Mouse (Mus musculus) cerebellum, adult 11 months (tissue): ENCODE measurements around the gene Hoxb13.

Experiments used
- DNase-seq: peaks from one replicate; pipeline ENCODE4 v3.0.0; 2022

Gene Hoxb13

DNA sequence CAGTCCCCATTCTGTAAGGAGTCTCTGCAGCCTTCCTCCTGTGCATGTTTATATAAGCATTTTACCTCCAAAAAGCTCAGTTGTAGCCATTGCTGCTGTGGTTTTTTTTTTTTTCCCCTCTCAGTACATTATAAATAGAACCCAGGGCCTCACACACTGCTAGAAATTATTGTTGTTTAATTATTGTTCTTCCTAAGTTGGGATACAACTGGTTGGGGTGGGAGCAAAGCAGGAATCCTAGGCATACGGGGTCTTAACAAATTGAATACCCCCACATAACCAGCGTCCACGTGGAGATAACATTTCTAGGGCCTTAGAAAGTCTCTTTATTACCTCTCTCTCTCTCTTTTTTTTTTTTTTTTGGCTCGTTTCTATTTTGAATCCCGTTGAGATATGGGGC lies 3.0 kb upstream of the Hoxb13 start:
- no peak for DNase-seq

GRCm38 (mm10) chr11:96194401-96194710 lies 240 bp downstream of the Hoxb13 start:
- no peak for DNase-seq

DNA sequence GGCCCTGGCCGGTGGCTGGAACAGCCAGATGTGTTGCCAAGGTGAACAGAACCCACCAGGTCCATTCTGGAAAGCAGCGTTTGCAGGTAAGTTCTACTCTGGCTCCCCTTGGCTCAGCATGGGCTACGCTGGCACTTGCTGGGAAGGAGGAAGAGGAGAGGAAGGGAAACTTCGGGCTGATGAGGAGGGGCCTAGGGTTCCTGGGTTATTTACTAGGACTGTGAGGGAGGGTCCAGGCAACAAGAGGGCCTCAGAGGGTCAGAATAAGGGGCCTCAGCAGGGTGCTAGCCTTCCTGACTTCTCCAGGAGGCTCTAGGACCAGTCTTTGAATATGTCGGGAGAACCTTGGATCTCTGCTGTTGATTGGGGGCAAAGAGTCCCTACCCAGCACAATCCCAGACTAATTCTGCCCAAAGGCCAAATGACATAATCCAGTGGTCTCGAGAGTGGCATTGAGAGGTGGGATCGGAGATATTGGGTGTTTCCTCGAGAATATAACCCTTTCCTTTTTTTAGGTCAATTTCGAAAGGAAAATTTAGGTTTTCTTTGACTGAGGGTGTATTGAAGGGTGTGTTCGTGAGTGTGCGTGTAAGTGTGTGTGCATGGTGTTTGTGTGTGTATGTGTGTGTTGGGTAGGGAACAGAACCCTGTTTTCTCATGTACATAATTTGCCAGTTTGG lies 985 bp downstream of the Hoxb13 start:
- no peak for DNase-seq

GRCm38 (mm10) chr11:96195769-96196280 lies 1.7 kb downstream of the Hoxb13 start:
- DNase-seq, result no peak

DNA sequence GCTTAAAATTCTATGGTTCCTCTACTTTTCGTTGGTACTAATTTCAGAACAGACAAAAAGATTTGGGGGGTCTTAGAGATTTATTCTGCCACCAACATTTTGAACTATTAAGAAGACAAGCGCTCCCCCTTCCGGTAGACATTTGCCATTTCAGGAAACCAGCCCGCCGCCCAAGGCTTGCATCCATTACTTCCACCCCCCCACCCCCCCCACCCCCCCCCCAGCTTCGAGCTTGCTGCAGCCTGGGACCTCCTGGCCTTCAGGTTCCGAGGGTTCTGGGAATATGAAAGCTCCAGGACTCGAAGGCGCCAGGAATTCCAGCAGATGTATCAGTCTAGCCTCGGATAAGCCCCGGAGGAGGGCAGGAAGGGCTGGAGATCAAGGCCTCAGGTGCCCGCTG lies 4.5 kb downstream of the Hoxb13 start:
- DNase-seq, result no peak

- no peak for DNase-seq
These were observed 5.3 kb downstream of the Hoxb13 start for GRCm38 (mm10) chr11:96199181-96200086.

GRCm38 (mm10) chr11:96200183-96200655 lies 6.1 kb downstream of the Hoxb13 start:
- no peak for DNase-seq

- DNase-seq, result no peak
These were observed 7.6 kb downstream of the Hoxb13 start for GRCm38 (mm10) chr11:96201741-96202140.

DNA sequence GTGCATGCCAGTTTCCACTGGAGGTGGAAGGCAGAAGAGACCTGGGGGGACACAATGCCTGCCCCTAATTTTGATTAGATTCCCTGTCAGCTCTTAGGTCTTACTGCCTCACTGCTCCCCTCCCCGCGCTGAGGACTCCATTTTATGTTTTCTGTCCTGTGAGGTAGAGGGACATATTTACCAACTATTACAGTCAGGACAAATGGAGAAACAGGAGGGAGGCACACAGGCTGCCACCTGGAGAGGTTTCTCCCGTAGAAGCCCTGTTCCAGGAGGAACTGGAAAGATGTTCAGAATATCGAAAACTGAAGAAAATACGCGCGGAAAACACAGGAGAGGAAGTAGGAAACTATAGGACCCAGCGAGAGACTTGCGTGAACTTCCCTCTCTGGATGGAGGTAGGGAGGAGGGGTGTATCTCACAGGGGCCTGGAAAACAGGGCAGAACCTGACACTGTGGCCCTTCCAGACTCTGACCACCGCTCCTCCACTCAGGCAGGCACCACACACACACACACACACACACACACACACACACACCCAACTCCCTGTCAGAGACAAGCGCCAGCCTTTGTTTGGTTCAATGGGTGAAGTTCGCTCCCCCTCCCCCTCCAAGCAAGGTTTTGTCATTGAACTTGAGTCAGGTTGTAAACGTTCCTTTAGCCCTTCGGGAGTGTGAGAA lies 8.4 kb downstream of the Hoxb13 start:
- DNase-seq, result no peak

DNA sequence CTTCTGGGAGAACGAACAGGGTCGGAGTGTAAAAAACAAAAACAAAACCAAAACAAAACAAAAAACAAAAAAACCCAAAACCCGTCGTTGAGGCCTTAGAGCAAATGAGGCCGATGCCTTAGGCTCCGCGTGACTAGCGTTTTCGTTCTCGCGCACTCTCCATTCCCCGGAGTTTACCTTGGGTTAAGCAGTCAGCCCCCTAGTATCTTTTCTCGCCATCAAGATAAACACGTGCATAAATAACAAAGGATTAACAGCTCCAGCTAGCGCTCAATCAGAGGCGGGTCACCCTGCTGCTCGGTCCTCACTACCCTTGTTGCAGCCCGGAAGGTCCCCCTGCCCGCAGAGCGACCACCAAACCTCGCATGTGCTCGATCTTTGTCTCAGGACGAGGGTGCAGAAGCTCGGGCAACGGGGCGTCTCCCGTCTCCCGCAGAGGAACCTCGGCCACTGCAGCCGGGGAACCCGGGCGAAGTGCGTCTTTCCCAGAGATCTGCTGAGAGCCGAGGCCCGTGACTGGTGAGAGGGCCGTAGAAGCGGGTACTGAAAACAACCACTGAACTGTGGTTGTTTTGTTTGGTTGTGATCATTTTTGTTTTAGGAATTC lies 9.2 kb downstream of the Hoxb13 start:
- no peak for DNase-seq

GRCm38 (mm10) chr11:96203789-96204186 lies 9.7 kb downstream of the Hoxb13 start:
- no peak for DNase-seq

DNA sequence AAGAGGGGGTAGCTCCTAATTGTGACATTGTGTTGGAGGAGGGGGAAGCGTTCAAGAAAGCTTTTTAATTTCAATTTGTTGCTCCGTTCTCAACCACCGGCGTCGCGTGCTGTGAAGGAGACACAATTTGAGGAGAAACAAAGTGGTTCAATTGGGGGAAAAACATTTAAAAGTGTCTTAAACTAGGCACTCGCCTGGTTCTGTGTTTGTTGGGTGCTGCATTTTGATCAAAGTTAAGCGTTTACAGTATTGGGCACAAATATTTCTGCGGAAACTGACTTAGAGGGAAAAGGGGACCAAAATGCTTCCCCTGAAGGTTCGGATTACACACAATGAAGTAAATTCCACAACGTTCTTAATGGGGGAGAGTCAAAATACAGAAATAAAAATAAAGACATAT lies 10.2 kb downstream of the Hoxb13 start:
- DNase-seq, result no peak

- no peak for DNase-seq
These were observed 11.5 kb downstream of the Hoxb13 start for GRCm38 (mm10) chr11:96205426-96206131.

GRCm38 (mm10) chr11:96223813-96224212 lies 29.7 kb downstream of the Hoxb13 start:
- DNase-seq, result no peak

DNA sequence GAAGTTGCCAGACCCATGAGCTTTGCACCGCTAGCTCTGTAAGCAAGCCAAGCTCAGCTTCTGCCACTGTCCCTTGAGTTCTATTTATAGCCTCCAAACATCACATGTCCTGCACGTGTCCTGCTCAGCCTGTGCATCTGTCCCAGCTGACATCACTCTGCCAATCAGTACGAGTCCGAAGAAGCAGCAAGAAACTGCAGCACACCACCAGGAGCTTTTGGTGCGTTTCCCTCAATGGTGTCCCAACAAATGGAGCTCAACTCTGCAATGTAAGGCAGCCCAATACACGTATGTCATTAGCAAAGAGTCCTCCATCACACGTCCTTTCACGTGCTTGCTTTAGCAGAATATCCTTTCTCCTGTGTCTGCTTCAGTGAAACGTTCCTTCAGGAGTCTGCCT lies 33.6 kb downstream of the Hoxb13 start:
- DNase-seq, result no peak

- DNase-seq, result peak; percentile 5
These were observed 40.8 kb downstream of the Hoxb13 start for GRCm38 (mm10) chr11:96234906-96235305.

DNA sequence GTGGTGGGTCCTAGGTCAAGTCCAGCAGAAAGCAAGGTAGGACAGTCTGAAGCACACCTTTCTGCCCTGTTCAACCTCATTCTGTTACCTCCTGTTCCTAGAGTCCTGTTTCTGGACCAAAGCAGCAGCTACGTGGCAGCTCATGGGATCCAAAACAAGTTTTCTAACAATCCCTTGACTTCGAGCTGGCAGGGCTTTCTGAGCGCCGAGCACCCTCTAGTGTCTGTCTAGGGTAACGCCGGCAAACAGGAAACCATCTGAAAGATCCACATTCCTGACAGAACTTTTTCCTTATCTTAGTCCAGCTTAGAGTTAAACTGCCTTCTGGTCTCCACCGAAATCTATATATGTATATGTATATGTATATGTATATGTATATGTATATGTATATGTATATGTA lies 46.1 kb downstream of the Hoxb13 start:
- peak; percentile 8 for DNase-seq
